Mouse (Mus musculus) bone marrow macrophage, adult 2 months (primary cell): ENCODE results near the gene Ska3.

Experiments used
- CTCF ChIP-seq: IDR thresholded peaks from 2 replicates; pipeline ENCODE4 v1.5.1; 2012; ENCODE audit warnings: low read depth, mild to moderate bottlenecking, low read length, moderate library complexity
- POLR2A ChIP-seq: IDR thresholded peaks from 2 replicates; pipeline ENCODE4 v1.6.1; 2012; ENCODE audit warnings: mild to moderate bottlenecking, low read depth, low read length, borderline replicate concordance

- TF ChIP-seq CTCF: no peak
- TF ChIP-seq POLR2A: no peak
These were observed 33.5 kb upstream of the Ska3 start for GRCm38 (mm10) chr14:57859520-57859919.
